Mouse (Mus musculus): ENCODE results near the gene Zfp110.
"Not testable (repeated sequence)": the region's sequence is repeated elsewhere in the genome, so short reads cannot be mapped to it uniquely, and the experiment has no call there.

The Zfp110 gene

DNA sequence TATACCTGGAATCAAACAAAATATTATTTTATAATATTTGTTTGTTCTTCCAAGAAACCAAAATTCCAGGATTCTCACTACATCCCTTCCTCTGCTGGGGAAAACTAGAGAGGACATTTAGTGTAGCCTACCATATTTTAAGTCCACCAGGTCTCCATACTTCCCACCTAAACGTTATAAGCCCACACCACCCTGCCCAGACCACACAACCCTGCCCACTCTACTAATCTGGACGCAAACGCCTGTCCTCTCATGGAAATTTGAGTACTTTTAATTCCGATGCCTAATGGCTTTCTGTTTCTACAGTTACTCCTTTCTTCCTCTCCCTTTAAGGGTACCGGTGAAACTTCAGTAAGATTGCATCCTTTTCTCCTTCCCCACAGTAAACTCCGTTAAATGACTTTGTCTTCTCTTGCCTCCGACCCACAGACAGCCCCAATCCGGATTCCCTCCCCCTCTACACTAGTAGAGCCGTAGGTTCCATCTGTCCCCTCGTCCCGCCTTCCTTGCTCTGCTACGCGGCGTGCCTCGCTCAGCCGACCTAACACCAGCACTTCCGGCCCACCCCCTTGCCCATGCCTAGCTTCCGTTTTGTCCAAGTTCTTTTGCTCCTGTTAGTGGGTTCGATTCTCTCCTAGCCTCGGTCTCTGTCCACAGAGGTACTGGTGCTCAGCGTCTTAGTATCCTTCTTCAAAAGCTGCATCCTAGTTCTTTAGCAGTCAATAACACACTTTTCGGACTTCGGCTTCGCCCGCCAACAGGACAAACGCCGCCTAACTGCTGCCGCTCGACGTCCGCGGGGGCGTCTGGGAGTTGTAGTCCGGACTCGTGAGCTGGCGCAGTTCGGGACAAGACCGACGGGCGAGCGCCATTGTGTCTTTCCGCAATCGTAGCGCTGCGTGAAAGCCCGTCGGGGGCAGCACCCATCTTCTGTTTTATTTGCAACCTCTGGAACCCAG lies at the start of gene Zfp110:
TSS of gene Zfp110 (plus strand) at position 600 of the 959 bp plus-strand sequence.
- peak; percentile 84 to 88 for DNase-seq (ENCODE audit: low spot score in 2 of 2)

DNA sequence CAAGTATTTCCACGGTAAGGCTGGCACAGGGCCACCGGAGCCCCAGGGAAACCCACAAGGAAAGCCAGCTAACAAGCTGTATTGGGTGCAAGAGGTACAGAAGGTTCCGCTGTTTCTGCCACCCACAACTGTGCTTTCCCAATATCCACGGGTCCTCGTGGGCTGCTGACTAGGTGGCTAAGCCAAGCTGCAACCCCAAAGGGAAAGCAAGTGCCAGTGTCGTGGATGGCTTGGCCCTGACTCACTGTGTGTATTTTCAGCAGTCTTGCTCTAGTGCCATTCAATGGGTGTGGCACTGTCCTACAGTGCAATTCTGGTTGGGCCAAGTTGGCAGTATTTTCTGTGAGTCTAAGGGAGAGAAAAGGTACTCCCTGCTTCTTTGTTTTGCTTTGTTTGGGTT lies 47.2 kb upstream of the Zfp110 start:
- DNase-seq (ENCODE audit: low spot score in 2 of 2) = no peak

GRCm38 (mm10) chr7:12788025-12788424 lies 46.5 kb upstream of the Zfp110 start:
- no peak for DNase-seq (ENCODE audit: low spot score in 2 of 2)

GRCm38 (mm10) chr7:12792624-12793023 lies 41.9 kb upstream of the Zfp110 start:
- DNase-seq (ENCODE audit: low spot score in 2 of 2) = not testable (repeated sequence)

- no peak for DNase-seq (ENCODE audit: low spot score in 2 of 2)
These were observed 36.6 kb upstream of the Zfp110 start for GRCm38 (mm10) chr7:12797971-12798370.

DNA sequence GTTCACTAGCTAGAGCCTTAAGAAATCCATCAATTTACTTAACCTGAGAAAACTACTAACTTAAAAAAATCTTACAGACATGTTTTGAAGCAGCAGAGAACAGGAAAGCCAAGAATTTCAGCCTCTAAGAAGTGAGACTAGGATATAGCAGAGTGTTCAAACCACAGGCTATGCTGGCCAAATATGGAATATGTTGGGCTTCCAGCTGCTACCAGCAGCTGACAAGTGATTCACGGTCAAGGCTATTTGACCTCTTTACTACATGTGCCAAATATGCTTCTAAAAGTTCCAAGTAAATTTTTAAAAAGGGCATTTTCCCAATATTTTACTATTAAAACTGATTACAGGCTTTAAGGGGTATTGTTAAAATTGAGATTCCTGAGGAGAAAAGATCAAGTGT lies 35.0 kb upstream of the Zfp110 start:
- no peak for DNase-seq (ENCODE audit: low spot score in 2 of 2)

DNA sequence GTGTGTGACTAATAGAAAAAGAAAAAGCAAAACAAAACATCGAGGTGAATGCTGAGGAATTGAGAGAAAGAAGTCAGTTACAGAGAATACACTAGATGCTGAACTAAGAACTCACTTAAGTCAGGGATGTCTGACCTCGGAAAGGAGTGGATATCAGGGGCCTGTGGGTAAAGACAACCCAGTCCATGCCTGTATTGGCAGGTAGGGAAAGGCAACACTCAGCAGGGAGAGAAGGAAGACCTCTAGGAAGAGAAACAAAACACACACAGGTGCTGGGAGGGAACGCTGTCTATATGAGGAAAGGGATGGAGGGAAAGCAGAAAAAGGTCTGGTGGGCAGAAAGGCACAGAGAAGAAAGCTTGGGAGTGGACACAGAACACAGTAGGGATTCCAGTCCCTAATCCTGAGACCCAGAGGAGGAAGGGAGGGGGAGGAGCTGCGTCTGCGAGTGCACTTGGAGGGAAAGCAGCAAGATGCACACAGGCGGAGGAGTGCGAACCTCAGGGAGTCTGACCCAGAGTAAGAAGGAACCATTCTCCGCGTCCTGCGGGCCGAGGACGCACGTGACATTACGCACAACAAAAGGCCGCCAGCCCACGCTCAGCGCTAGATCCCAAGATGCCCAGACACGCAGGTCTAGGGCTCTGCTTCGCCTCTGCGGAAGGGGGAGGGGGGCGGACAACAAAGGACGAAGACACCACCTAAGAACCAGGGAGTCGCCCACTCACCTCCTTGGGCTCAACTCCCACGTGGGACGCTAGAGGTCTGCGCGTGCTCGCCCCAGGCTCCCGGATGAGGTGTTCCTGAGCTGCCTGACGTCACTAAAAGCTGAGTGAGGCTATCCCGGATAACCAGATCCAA lies 31.5 kb upstream of the Zfp110 start, which contains the start of gene Zscan18:
TSS of gene Zscan18 (minus strand) at position 770 of the 861 bp plus-strand sequence.
- peak in 1 of 2 experiments; percentile 11 for DNase-seq (ENCODE audit: low spot score in 2 of 2)

DNA sequence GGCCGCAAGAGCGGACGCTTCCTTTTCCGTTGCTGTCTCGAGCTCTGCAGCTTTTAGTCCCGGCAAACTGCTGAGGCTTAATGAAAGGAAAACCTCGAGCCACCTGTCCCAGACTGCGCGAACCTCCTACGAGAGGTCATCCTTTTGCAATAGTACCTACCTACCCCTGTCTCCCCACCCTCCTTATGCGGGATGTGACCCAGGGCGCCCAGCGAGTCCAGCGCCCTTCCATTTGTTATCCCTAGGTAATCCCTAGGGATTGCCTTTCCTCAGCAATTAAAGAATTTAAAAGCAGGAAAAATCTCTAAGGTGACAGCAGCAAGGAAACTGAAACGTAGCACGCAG lies 30.9 kb upstream of the Zfp110 start:
- DNase-seq (ENCODE audit: low spot score in 2 of 2) = no peak

GRCm38 (mm10) chr7:12815566-12815965 lies 19.0 kb upstream of the Zfp110 start:
- no peak for DNase-seq (ENCODE audit: low spot score in 2 of 2)

- peak; percentile 87 to 91 for DNase-seq (ENCODE audit: low spot score in 2 of 2)
These were observed 15.9 kb upstream of the Zfp110 start, which contains the start of gene Zfp329 for GRCm38 (mm10) chr7:12818521-12819295. Zfp329 (minus strand) TSS chr7:12818858.

DNA sequence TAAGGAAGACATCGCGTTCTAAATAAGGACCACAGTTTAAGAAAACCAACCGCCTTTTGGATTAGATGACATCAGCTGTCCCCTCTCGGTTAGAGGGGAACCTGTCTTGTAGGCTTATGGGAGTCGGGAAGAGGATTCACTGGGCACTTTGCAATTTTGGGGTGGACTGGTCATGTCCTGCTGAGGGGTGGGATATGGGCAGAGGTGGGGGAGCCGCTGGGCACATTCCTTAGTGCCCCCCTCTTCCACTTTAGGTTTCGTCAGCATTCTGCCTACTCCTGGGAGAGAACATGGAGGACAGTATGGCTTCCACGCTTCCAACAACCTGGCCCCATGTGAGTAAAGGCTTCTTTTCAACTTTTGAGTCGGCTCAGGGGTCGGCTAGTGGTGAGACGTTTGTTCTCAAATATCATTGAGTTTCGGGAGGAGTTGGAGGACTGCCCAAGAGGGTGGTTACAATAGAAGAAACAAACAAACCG lies 671 bp downstream of the Zfp110 start:
- no peak for DNase-seq (ENCODE audit: low spot score in 2 of 2)

DNA sequence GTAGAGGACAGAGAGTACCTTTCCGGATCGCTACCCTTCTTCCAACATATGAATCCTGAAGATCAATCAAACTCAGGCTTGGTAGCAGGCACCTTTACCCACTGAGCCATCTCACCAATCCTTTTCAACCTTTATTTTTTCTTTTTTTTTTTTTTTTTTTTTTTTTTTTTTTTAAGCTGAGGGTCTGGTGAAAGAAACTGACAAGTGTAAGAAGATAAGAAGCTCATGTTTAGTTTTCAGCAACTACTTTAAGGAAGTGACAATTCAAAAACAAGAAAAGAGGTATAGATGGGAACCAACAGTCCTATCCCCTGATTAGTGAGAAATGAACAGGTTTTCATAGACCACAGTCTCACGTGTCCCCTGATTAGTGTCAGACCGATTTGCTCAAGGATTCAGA lies 1.2 kb downstream of the Zfp110 start:
- DNase-seq (ENCODE audit: low spot score in 2 of 2) = no peak

- DNase-seq (ENCODE audit: low spot score in 2 of 2) = peak; percentile 1 to 10
These were observed 39.7 kb downstream of the Zfp110 start for GRCm38 (mm10) chr7:12874301-12874700.

DNA sequence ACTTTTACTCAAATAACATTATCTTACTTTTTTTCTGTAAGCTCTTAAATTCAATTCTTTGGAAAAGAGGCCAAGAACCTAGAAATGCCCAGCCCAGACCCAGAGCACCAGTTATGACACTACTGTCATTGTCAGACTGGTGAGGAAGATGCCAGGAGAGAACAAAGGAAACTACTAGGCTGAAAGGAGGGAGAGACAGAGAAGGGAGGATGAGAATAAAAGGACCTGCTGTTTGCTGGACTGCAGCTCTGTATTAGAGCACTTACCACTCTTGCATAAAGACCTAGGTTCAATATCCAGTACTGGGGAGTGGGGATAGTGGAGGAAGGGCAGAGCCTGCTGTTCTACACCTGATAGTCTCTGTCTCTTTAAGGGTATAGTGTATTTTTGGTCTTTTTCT lies 45.5 kb downstream of the Zfp110 start:
- DNase-seq (ENCODE audit: low spot score in 2 of 2) = no peak

- DNase-seq (ENCODE audit: low spot score in 2 of 2) = not testable (repeated sequence)
These were observed 45.9 kb downstream of the Zfp110 start for GRCm38 (mm10) chr7:12880497-12880896.

DNA sequence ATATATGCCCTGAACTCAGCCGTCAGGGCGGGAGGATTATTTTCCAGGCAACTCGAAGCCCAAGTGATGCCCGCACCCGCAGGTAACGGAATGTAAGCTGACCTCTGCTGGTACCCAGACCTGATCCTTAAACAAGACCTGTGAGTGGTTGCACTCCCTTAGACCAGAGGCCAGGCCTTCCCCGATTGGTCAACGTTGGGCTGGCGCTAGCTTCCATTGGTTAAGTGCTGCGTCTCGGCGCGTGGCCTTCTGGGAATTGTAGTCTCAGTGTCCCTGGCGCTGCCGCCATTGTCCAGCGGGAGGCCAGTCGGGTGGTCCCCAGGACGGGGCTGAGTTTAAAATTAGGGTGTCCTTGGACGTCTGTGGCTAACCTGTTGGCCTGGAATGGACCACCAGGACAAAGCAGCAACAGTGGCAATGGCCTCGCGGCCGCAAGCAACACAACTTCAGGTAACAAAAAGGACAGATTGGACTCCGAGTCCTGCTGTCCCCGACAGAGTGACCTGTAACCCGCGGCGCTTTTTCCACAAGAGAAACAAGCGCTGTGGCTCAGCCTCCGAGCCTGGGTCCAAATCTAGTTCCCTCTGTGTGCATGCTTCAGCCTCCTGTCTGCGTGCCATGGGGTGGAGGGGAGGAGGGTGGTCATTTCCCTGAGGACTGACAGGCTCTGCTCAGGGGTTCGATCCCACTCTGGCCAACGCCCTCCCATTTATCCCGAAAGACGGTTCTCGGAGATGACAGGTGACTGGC lies 46.5 kb downstream of the Zfp110 start, which contains the start of gene Zfp128:
TSS of gene Zfp128 (plus strand) at position 267 of the 750 bp plus-strand sequence.
- peak; percentile 84 to 87 for DNase-seq (ENCODE audit: low spot score in 2 of 2)

- no peak for DNase-seq (ENCODE audit: low spot score in 2 of 2)
These were observed 52.2 kb downstream of the Zfp110 start for GRCm38 (mm10) chr7:12886563-12887266.

DNA sequence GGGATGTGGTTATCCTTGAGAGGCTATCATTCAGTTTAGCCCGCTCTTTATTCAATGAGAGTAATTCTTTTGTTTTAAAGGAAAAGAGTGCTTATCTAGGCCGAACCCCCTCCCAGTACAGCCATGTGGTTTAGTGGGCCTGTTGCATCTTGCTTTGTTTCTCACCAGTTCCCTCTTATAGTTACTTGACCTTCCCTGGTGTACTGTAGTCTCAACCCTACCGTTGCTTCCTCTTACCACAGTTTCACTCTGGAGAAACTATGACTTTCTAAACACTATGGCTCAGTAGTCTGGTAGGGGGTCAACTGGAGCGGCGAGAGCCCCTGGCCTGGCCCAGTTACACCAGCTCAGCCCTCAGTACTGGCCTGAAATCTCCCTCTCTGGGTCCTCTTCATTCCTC lies 53.0 kb downstream of the Zfp110 start:
- no peak for DNase-seq (ENCODE audit: low spot score in 2 of 2)

DNA sequence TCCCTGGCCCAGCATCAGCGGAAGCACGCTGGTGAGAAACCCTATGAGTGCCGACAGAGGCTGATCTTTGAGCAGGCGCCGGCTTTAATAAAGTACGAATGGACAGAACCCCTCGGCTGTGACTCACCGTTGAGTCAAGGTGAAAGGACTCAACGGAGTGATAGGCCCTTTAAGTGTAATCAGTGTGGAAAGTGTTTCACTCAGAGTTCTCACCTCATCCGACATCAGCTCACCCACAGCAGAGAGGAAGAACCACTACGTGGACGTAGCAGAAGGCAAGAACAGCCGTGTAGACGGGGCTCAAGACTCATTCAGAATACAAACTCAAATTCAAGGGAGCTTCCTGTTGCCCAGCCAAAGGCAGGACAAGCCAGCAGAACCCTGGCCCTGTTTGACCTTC lies 56.4 kb downstream of the Zfp110 start:
- no peak for DNase-seq (ENCODE audit: low spot score in 2 of 2)

- DNase-seq (ENCODE audit: low spot score in 2 of 2) = no peak
These were observed 56.8 kb downstream of the Zfp110 start for GRCm38 (mm10) chr7:12891334-12891733.

All from natural killer cell, adult 2 months (primary cell).